Mouse (Mus musculus): ENCODE data around the gene Mrpl45.

GRCm38 (mm10) chr11:97350035-97350434 lies 34.5 kb downstream of the Mrpl45 start:
- no peak for TF ChIP-seq CTCF (IDR thresholded peaks at IDR 0.05; ENCODE audit: borderline replicate concordance, insufficient read depth, low read depth, low read length)
- no peak for TF ChIP-seq POLR2A (IDR thresholded peaks at IDR 0.05; ENCODE audit: borderline replicate concordance, insufficient read depth, low read length)
